Mouse (Mus musculus) thymus, adult 2 months (tissue): ENCODE data around the gene Nipal3.

Experiments used
- CTCF ChIP-seq: fragments of 200-500 bp; IDR thresholded peaks from 2 replicates; pipeline ENCODE4 v1.5.1; 2012; ENCODE audit warnings: mild to moderate bottlenecking, control low read depth, low read length, moderate library complexity, borderline replicate concordance; ENCODE audit not compliant: control insufficient read depth, poor library complexity, insufficient read depth; ENCODE audit errors: extremely low read depth
- POLR2A ChIP-seq: fragments of 200-500 bp; IDR thresholded peaks from 2 replicates; pipeline ENCODE4 v1.6.1; 2012; ENCODE audit warnings: mild to moderate bottlenecking, low read length, control low read depth, moderate library complexity; ENCODE audit not compliant: control insufficient read depth, poor library complexity, insufficient read depth; ENCODE audit errors: extremely low read depth

DNA sequence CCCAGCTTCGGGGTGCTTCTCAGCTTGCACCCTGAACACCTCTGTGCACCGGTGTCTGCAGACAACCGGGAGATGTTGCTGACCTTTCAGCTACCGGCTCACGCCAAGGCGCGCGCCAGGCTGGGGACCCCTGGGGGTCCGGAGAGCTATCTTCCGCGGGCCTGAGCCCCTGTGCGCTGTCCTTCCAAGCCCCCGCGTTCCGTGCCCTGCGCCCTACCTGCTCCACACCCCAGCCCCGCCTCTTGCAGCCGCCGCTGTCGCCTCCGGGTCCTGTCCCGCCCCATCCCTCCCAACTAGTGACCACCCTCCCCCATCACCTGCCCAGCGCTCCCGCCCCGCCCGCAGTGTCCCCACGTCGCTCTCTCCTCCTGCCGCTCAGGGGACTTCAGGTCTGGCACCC lies 96.8 kb downstream of the Nipal3 start, which contains the start of gene Ncmap:
- TF ChIP-seq POLR2A = no peak
- TF ChIP-seq CTCF = no peak
